Mouse (Mus musculus) midbrain, embryonic 16.5 days (tissue): ENCODE measurements around the gene Crnkl1. TPM values are rescaled to one million over a fixed set of nuclear protein-coding genes. Genes with fewer than 3 reads are reported as not detected.
A peak's percentile ranks its signal among the peaks of the same experiment; 100 is the strongest.
"Not testable (repeated sequence)": the region's sequence is repeated elsewhere in the genome, so short reads cannot be mapped to it uniquely, and the experiment has no call there.

Experiments
- ATAC-seq: fragments of 200-750 bp; cut with Nextera tagmentation; 2 replicates; pipeline ENCODE4 v1.8.0; 2017; ENCODE audit warnings: moderate TSS enrichment
- H3K27ac ChIP-seq: fragments of 300-500 bp; sonication (generic); 2 replicates; pipeline ENCODE4 v1.5.1; 2014; ENCODE audit warnings: mild to moderate bottlenecking, low read length, mixed read lengths
- H3K27me3 ChIP-seq: fragments of 300-500 bp; sonication (generic); 2 replicates; pipeline ENCODE4 v1.6.1; 2014; ENCODE audit warnings: low read depth, low read length, mixed read lengths; ENCODE audit not compliant: control insufficient read depth, insufficient read depth
- H3K36me3 ChIP-seq: fragments of 300-500 bp; sonication (generic); 2 replicates; pipeline ENCODE4 v1.6.1; 2014; ENCODE audit warnings: mild to moderate bottlenecking, low read length, moderate library complexity, mixed read lengths; ENCODE audit not compliant: control insufficient read depth, insufficient read depth
- H3K4me1 ChIP-seq: fragments of 300-500 bp; sonication (generic); 2 replicates; pipeline ENCODE4 v1.6.1; 2014; ENCODE audit warnings: mild to moderate bottlenecking, low read length, mixed read lengths; ENCODE audit not compliant: control insufficient read depth, insufficient read depth
- H3K4me2 ChIP-seq: fragments of 300-500 bp; sonication (generic); 2 replicates; pipeline ENCODE4 v1.6.1; 2014; ENCODE audit warnings: mild to moderate bottlenecking, low read length, mixed read lengths
- H3K4me3 ChIP-seq: fragments of 300-500 bp; sonication (generic); 2 replicates; pipeline ENCODE4 v1.5.1; 2014; ENCODE audit warnings: low read depth, mild to moderate bottlenecking, low read length, moderate library complexity, mixed read lengths
- H3K9ac ChIP-seq: fragments of 300-500 bp; sonication (generic); 2 replicates; pipeline ENCODE4 v1.6.1; 2014; ENCODE audit warnings: low read depth, low read length, mixed read lengths
- H3K9me3 ChIP-seq: fragments of 300-500 bp; sonication (generic); replicated peaks from 2 replicates; pipeline ENCODE4 v1.6.1; 2014; ENCODE audit warnings: mild to moderate bottlenecking, low read length, mixed read lengths; ENCODE audit not compliant: control insufficient read depth, poor library complexity, severe bottlenecking
- WGBS: fragments of 180-500 bp; shearing (Covaris S2); extraction: QIAGEN DNeasy Blood & Tissue Kit; methylation state at CpG from one replicate; pipeline ENCODE4 v1.1.7; 2014; 5-methylcytosine and 5-hydroxymethylcytosine counted together
- polyA plus RNA-seq: library from polyadenylated mRNA; unstranded; fragments of >200 nt; fragmentation: Nextera tagmentation; extraction: Ambion mirVana; gene quantifications from 2 replicates; pipeline ENCODE4 v1.2.1, GENCODE M21; 2015

The Crnkl1 gene
- polyA plus RNA-seq, 1 experiment from 2014 or later = 19.1 TPM

- Histone ChIP-seq H3K27ac (peak overlapping the region; percentile 78), H3K4me3 (peak overlapping the region; percentile 82), H3K4me2 (peak overlapping the region; percentile 83), H3K9me3 (no peaks in the 10 kb centered on the region), H3K27me3 (no peaks in the 10 kb centered on the region), H3K36me3 (no peaks in the 10 kb centered on the region), H3K9ac (peak overlapping the region; percentile 90), H3K4me1 (peaks cover 10% of the 10 kb centered on the region)
- WGBS = under 1% methylated on average over 66 of the region's 68 CpGs
- peak; percentile 98 for ATAC-seq
Measured at GRCm38 (mm10) chr2:145903061-145903901, 31.5 kb downstream of the Crnkl1 start.

GRCm38 (mm10) chr2:145901861-145902260 is 33.0 kb downstream of the Crnkl1 start, which contains the start of gene Naa20:
Gene Naa20 (plus strand): TSS chr2:145902099.
- no peaks in the 10 kb centered on the region for H3K27me3 ChIP-seq
- WGBS = 88% methylated on average over 6 of the region's 6 CpGs
- ATAC-seq = no peak
- H3K27ac ChIP-seq = 0 out of 2 replicates have a peak within 1 kb of the TSS, but pooled peaks have one; percentile 38
- peak within 1 kb of the TSS; percentile 82 for H3K4me3 ChIP-seq
- H3K36me3 ChIP-seq = no peaks in the 10 kb centered on the region
- no peaks in the 10 kb centered on the region for H3K9me3 ChIP-seq
- peak within 1 kb of the TSS; percentile 83 for H3K4me2 ChIP-seq
- peaks cover 10% of the 10 kb centered on the region for H3K4me1 ChIP-seq
- peak within 1 kb of the TSS; percentile 90 for H3K9ac ChIP-seq

GRCm38 (mm10) chr2:145900318-145900717 is 34.5 kb downstream of the Crnkl1 start:
- H3K4me2 ChIP-seq, H3K27me3 ChIP-seq, H3K4me1 ChIP-seq, H3K36me3 ChIP-seq, H3K9me3 ChIP-seq, H3K4me3 ChIP-seq, ATAC-seq, H3K9ac ChIP-seq, H3K27ac ChIP-seq: not testable (repeated sequence)
- WGBS = 77% methylated on average over 7 of the region's 8 CpGs

- H3K27me3 ChIP-seq = no peaks in the 10 kb centered on the region
- ATAC-seq = no peak
- H3K27ac ChIP-seq = no peak overlapping the region
- WGBS = 81% methylated on average over 9 of the region's 9 CpGs
- no peaks in the 10 kb centered on the region for H3K4me1 ChIP-seq
- no peaks in the 10 kb centered on the region for H3K36me3 ChIP-seq
- no peak overlapping the region for H3K4me3 ChIP-seq
- no peak overlapping the region for H3K4me2 ChIP-seq
- no peak overlapping the region for H3K9ac ChIP-seq
- H3K9me3 ChIP-seq = no peaks in the 10 kb centered on the region
Measured at GRCm38 (mm10) chr2:145898106-145898505, 36.7 kb downstream of the Crnkl1 start.

GRCm38 (mm10) chr2:145893756-145894155 is 41.1 kb downstream of the Crnkl1 start:
- Histone ChIP-seq H3K9me3 (no peaks in the 10 kb centered on the region), H3K27me3 (no peaks in the 10 kb centered on the region), H3K36me3 (no peaks in the 10 kb centered on the region), H3K4me1 (no peaks in the 10 kb centered on the region), H3K9ac (no peak overlapping the region), H3K4me3 (no peak overlapping the region), H3K27ac (no peak overlapping the region), H3K4me2 (no peak overlapping the region)
- no peak for ATAC-seq
- 100% methylated on average over 6 of the region's 6 CpGs for WGBS

- H3K27ac ChIP-seq = no peak overlapping the region
- H3K4me3 ChIP-seq = no peak overlapping the region
- ATAC-seq = no peak
- no peaks in the 10 kb centered on the region for H3K9me3 ChIP-seq
- no peaks in the 10 kb centered on the region for H3K4me1 ChIP-seq
- H3K27me3 ChIP-seq = no peaks in the 10 kb centered on the region
- peaks cover 5% of the 10 kb centered on the region; the same call in 1 of the 2 replicates for H3K36me3 ChIP-seq
- no peak overlapping the region for H3K9ac ChIP-seq
- no peak overlapping the region for H3K4me2 ChIP-seq
- WGBS = 93% methylated on average over 2 of the region's 2 CpGs
Measured at GRCm38 (mm10) chr2:145890571-145890970, 44.2 kb downstream of the Crnkl1 start.

GRCm38 (mm10) chr2:145888766-145889480 is 45.9 kb downstream of the Crnkl1 start:
- no peak overlapping the region for H3K9ac ChIP-seq
- peaks cover 6% of the 10 kb centered on the region; the same call in 1 of the 2 replicates for H3K36me3 ChIP-seq
- H3K4me1 ChIP-seq = no peaks in the 10 kb centered on the region
- no peak overlapping the region for H3K4me3 ChIP-seq
- ATAC-seq = no peak
- H3K4me2 ChIP-seq = no peak overlapping the region
- H3K27ac ChIP-seq = no peak overlapping the region
- H3K9me3 ChIP-seq = no peaks in the 10 kb centered on the region
- WGBS = 70% methylated on average over 6 of the region's 6 CpGs
- H3K27me3 ChIP-seq = no peaks in the 10 kb centered on the region

- 68% methylated on average over 14 of the region's 14 CpGs for WGBS
- no peak overlapping the region for H3K27ac ChIP-seq
- no peak for ATAC-seq
Measured at GRCm38 (mm10) chr2:145887937-145888765, 46.7 kb downstream of the Crnkl1 start.

More at GRCm38 (mm10) chr2:145887937-145888765, 46.7 kb downstream of the Crnkl1 start:
- Histone ChIP-seq H3K4me1 (no peaks in the 10 kb centered on the region), H3K9ac (no peak overlapping the region), H3K4me2 (no peak overlapping the region), H3K4me3 (no peak overlapping the region), H3K27me3 (no peaks in the 10 kb centered on the region), H3K36me3 (peaks cover 6% of the 10 kb centered on the region; the same call in 1 of the 2 replicates), H3K9me3 (no peaks in the 10 kb centered on the region)
